Mouse (Mus musculus) thymus, adult 2 months (tissue): ENCODE measurements around the gene Cstb.

Source experiments
- CTCF ChIP-seq: fragments of 200-500 bp; IDR thresholded peaks from 2 replicates; pipeline ENCODE4 v1.5.1; 2012; ENCODE audit warnings: mild to moderate bottlenecking, control low read depth, low read length, moderate library complexity, borderline replicate concordance; ENCODE audit not compliant: control insufficient read depth, poor library complexity, insufficient read depth; ENCODE audit errors: extremely low read depth
- POLR2A ChIP-seq: fragments of 200-500 bp; IDR thresholded peaks from 2 replicates; pipeline ENCODE4 v1.6.1; 2012; ENCODE audit warnings: mild to moderate bottlenecking, low read length, control low read depth, moderate library complexity; ENCODE audit not compliant: control insufficient read depth, poor library complexity, insufficient read depth; ENCODE audit errors: extremely low read depth

GRCm38 (mm10) chr10:78458348-78459111 lies 33.1 kb downstream of the Cstb start:
- TF ChIP-seq CTCF (no peak), POLR2A (no peak)
